Mouse (Mus musculus): ENCODE results near the gene Sept8.

DNA sequence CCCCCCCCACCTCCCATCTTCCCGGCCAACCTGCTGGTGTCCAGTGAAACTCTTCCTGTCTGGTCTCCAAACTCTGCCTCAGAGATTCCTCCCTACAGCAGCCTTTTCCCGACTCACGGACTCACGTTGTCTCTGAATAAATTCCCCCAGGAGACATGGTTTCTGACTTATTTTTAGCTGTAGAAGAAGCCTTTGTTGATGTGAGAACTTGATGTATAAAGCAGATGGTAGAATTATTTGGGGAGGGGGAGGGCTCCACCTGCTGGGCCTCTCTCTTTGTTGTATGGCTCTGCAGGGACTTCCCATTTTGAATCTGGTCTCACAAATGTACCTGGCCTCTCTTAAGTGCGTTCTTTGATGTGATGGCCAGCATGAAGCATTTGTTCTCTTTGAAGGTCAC, 8.7 kb upstream of the Sept8 start:
- TF ChIP-seq CTCF (IDR thresholded peaks at IDR 0.05; ENCODE audit: low read depth) (no peak), EP300 (IDR thresholded peaks at IDR 0.05; ENCODE audit: low read depth) (no peak)

Measured in liver, embryonic 14.5 days (tissue).